Mouse (Mus musculus) mouse trophoblast stem cell (cell line): ENCODE data around the gene Abtb1.

Source experiments
- in situ Hi-C, 2 experiments: fragments of 300-500 bp; cut with MseI, MboI; formaldehyde crosslinking; loops; 2 replicates in 1 of 2; 3 replicates in 1 of 2; pipeline ENCODE4 v1.15.1; 2025

The Abtb1 gene

DNA sequence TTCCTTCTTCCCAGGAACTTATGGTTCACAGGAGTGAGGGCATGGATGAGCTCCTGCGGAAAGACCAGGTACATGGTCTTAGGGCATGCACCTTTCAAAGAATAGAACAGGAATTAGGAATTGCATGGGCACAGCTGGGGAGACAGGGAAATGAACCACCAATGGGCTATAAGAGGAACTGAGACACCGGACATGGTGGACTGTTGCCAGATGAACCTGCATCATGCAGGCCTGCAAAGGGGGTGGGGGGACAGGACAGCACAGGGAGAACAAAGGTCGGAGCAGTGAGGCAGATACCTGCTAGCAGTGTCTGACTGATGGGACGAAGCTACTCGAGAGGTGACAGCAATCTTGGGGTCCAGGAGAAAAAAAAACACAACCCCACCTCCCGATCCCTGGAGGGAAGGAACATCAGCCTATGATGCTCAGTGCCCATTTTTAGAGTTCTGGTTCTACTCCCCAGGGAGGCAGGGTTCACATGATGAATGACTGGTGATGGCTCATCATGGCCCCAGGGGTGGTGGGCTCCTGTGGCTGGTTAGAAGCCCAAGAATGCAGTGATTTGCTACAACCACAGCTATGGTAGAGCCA lies 11.6 kb downstream of the Abtb1 start:
- in situ Hi-C loops = no loop called here

DNA sequence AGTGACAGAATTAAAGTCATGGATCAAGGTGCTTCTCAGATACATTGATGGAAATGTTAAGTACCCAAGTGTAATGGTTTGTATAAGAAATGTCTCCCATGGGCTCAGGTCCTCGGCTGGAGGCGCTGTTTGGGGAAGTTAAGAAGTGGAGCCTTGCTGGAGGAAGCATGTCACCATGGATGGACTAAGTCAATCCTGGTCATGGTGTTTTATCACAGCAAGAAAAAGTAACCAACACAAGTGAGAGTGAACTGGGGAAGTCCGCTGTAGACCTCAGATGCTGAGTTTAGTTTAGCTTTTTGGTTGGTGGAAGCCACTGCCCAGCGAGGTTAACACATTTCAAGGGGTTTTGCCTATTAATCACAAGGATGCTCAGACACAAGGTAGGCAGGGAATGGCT lies 12.2 kb downstream of the Abtb1 start:
- in situ Hi-C loops = no loop called here

DNA sequence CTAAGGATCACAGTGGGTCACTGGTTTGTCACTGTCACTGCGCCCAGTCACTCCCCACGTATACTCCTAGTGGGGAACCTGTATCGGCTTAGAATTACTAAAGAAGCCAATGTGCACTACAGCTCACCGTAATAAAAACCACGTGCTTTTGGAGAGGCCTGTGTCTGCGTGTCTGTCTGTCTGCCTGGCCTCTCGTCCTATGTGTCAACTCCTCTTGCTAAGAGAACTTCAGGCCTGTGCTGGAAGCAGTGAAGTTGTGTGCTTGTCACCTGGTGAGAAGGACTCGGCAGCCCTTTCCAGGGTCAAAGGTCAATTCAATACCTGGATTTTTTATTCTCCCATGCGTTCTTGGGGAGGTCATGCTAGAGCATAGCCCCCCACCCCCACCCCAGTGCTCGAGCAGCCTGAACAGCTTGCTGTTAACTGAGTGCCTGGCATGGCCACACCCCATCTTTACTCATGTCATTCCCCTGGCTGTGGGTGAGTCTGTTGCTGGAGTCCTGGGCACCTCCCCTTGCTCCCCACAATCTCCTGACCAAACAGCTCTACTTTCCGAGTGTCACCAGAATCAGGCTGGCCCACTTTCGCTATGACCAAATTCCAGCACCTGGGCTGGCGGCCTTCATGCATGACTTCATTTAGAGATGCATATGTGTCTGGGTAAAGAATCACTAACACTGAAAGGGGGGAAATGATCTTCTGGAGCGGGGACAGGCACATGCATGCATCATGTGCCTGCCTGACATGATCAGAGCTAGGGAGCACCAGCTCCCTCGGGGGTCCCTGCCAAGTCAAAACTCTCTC lies 13.4 kb downstream of the Abtb1 start:
- in situ Hi-C loops = no loop called here

DNA sequence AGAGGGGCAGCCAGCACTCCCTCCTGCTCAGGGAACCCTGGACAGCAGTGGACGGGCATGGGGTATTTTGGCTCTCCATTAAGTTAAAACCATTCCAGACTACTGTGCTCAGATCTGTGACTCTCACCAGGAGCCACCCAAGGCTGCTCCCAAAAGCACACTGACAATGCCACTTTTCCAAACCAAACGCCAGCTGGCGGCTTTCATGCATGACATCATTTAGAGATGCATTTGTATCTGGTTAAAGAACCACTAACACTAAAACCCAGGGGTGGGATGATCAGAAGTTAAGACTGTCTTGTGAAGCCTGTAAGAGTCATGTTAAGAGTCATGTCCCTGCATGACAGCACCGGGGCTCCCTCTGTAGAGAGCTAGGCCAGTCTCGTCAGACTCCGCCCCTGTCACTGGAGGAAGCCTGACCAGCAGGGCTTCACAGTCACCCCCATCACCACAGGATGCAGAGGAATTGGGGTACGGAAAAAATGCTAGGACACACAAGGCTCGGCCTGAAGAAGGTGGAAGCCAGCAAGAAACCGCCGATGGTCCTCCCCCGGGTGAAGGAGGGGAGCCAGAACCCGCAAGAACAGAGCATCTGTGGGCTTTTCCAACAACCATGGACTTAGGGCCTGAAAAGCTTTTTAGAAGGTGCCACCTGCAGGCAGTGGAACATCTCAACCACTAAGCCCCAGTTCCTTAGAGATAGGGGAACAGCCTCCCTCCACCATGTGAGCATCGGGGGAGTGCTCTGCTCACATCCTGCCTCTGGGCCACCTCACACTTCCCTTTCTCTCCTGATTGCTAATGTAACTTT lies 14.2 kb downstream of the Abtb1 start:
- in situ Hi-C loops = no loop called here

DNA sequence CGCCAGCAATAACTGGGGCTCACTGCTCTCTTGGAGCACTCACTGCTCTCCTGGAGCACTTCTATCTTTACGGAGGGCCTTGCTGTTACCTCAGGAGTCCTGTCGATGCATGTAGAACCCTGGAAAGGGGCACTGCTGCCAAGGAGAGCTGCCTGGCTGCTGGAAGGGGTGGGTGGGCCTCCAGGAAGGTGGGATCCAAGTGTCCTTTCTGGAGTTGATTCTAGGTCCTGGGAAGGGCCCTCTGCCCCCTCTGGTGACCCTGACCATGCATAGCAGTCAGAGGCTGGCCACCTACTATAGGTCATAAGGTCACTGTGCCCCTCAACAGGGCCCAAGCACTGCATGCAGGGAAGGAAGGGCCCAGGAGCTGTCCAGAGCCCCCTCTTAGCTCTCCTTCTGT lies 14.8 kb downstream of the Abtb1 start:
- in situ Hi-C loops = no loop called here

DNA sequence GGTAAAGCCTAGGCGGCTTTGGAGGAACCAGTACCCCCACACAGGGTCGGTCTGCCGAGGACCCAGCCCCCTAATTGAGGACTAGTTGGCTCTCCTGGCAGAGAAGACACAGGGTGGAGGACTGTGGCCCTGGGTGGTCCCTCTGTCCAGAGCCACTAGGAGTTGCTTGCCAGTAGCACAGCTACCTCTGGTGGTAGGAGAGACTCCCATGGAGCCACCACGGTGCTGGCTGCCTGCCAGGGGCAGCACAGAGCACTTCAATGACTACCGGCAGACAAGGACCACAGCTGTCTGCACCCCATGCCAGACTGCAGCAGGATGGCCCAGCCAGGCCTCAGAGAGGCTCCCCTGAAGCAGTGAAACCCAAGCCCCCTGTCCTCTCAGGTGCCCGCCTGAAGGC lies 15.2 kb downstream of the Abtb1 start:
- in situ Hi-C loops = no loop called here

DNA sequence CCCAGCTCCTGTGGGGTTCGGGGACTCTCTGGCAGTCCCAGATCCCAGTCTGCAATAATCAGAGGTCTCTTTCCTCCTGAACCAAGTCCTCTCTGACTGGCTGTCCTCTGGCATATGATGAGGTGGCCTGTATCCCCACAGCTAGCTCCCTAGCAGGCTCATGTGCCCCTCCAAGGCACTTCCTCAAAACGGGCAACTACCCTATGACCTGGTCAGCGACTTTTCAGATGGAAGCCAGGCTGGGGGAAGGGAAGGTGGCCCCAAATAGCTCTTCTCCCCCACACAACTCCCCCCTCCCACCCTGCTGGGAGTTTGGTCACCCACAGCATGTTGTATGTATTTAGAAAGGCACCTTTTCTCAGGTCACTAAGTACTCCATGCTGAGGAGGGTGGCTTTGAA lies 15.7 kb downstream of the Abtb1 start:
- in situ Hi-C loops = no loop called here

DNA sequence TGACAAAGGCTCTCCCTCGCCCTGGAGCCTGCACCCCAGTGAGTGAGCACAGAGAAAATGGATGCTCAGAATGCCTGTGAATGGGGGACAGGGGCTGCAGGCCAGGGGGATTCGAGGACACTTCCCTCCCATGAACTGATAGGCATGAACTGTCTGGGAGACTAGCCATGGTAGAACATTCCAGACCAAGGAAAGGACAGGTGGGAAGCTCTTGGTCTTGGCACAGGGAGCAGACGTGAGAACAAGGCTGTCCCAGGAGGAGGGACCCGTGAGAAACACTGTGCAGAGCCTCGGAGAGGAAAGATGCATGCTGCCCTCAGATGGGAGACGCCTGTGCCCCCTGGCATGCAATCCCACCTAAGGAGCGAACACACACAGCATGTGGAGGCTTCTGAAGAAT lies 17.6 kb downstream of the Abtb1 start:
- in situ Hi-C loops = no loop called here

GRCm38 (mm10) chr6:88821901-88822300 lies 19.9 kb downstream of the Abtb1 start:
- in situ Hi-C loops = no loop called here

DNA sequence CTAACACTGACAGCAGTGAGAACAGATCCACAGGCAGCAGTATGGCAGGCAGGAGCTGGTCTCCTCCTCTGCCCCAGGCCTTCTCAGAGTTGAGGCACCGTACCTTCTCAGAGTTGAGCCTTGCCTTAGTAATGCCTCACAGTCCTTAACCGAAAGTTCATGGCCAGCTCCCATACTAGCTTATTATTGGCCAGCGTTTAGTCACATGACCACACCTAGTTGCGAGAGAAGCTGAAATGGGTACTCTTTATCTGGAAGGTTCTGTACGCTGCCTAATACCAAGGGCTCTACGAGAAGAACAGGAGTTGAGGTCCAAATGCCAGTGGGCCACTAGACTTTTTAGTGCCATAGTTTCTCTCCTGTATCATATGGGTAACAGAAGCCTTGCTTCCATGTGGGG lies 20.5 kb downstream of the Abtb1 start:
- in situ Hi-C loops = no loop called here

DNA sequence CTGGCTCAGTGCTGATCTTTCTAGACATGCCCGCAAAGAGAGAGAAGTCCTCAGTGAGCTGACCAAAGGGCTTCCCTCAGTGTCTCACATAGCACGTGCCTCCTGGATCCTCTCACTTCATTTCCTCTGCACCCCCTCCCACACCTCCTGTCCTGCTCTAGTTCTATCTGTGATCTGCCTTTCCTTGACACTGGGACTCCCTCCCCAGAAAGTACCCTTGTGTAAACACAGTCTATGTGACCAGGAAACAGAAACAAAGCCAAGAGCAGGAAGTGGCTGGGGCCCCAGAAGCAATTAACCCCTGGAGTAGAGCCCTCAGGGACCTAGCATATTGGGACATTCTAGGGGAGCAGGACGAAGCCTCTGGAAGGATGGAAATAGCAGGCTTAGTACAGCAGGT lies 20.9 kb downstream of the Abtb1 start:
- in situ Hi-C loops = no loop called here

DNA sequence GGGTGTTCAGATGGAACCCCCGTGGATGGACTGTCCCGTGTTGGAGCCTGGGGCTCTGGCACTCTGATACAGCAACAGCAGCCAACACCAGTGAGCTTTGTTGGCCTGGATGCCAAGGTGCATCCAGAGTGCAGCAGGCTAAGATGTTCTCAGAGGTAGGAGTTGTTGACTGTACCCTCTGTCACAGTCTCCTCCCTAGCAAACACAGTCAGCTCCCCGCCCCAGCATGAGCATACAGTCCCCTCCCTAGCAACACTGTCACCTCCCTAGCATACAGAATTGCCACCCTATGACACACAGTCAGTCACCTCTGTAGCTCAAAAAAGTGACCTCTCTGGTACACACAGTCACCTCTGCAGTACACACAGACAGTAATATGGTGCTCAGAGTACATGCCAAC lies 24.9 kb downstream of the Abtb1 start:
- in situ Hi-C loops = no loop called here

GRCm38 (mm10) chr6:88815489-88815888 lies 26.3 kb downstream of the Abtb1 start:
- in situ Hi-C loops = no loop called here

DNA sequence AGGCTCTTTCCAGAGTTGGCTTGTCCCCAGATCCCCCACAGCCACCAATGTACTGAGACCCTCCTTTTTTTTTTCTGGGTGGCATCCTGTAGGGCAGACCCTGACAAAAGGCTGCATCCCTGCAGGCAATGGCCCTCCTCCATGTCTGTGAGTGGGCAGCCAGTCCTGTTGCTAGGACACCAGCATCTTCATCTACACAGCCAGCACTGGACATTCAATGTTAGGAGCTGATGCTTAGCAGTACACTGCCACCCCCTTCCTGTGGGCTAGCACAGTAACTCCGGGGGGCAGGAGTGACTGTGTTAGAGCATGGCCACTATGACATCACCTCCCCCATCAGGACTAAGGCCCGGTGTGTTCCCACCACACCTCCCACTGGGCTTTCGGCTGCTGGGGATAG lies 26.7 kb downstream of the Abtb1 start:
- in situ Hi-C loops = no loop called here

DNA sequence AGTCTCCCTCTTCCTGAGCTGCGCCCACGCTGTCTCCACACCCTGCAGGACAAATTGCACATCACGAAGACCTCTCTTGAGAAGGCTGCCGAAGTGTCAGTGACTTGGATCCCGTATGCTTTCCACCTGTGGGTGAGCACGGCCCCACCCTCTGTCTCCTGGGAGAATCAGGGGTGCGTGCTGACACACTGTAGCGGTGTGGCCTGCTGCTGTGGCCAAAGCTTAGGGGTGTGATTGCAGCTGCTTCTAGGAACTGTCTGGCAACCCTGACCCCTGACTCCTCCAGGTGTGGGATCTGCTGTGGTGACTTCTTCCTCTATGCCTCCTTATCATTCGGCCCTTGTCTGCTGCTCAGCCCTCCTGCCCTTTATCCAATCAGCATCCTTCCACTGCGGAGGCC lies 28.0 kb downstream of the Abtb1 start:
- in situ Hi-C loops = no loop called here

GRCm38 (mm10) chr6:88812886-88813285 lies 28.9 kb downstream of the Abtb1 start:
- in situ Hi-C loops = no loop called here

DNA sequence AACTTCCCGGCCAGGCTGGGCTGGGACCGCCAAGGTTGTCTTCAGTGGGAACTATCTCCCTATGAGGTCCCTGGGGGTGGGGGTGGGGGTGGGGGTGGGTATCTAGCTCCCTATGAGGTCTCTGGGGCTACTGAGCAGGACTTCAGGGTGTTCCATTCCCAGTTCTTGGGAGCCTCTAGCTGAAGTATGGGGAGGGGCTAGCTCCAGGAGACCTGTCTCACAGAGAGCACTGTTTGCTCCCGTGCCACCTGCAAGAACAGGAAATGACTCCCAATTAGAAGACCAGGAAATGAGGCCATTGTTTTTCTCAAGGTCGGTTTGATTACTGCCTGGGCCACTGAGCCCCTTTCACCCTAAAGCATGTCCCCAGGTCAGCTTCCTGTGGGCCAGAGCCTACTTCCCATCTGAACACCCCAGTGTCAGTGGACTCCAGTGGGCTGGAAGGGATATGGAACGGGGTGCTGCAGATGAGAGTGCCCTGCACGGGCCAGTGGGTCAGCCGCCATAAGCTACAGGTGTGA lies 29.8 kb downstream of the Abtb1 start:
- in situ Hi-C loops = no loop called here

DNA sequence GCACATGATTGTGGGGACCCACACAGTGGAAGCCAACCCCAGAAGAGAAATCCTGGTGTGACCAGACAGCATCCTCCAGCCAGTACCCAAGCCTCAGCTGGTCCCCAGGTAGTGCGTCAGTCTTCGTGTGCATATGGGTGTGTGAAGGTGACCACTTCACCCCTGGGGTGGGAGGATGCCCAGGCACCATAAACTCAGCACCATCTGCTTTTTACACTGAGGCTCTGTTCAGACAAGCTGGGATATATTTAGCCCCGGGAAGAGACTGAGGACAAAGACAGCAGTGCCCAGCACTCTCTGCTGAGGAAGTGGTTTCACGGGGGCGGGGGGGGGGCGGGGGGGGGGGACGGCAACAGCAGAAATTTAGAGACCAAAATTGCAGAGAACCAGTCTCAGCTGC lies 30.4 kb downstream of the Abtb1 start:
- in situ Hi-C loops = no loop called here

- in situ Hi-C loops = no loop called here
Observed at GRCm38 (mm10) chr6:88810291-88810690, 31.5 kb downstream of the Abtb1 start.

GRCm38 (mm10) chr6:88809091-88810037 lies 32.4 kb downstream of the Abtb1 start:
- in situ Hi-C loops = no loop called here

DNA sequence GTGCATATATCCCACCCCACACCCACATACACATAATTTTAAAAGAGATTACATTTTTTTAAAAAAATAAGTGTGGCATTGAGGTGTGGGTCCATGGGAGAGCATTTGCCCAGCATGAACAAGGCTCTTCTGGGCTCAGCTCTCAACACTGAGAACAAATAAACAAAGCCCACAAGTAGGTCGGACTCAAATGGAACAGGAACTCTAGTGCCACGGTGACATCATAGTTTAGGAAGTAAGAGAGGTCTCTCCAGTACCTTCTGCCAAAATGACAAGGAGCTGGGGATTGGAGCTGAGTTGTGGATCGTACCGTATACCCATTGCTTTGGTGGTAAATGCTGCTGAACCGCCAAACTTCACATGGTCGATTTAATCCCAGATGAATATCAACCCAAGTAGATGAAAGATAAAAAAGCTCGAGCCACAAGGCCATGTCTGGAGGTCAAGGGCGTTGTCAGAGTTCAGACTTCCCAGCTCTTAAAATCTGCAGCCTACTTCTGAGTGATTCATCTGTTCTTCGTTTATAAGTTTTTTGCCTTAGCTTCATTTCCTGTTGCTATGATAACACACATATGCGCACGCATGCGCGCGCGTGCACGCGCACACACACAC lies 36.7 kb downstream of the Abtb1 start:
- in situ Hi-C loops = no loop called here
